Mouse (Mus musculus): Measurements from ENCODE around the gene Schip1. TPM values are rescaled to one million over a fixed set of nuclear protein-coding genes. Genes with fewer than 3 reads are reported as not detected.
A peak's percentile ranks its signal among the peaks of the same experiment; 100 is the strongest.

Schip1 gene
- polyA plus RNA-seq, 1 experiment: 10.6 TPM

- H3K4me1 ChIP-seq (ENCODE audit: control insufficient read depth, insufficient read depth, low read length): no peaks in the 10 kb centered on the region; the same call in 1 of the 2 replicates
- 54% methylated on average over 13 of the region's 13 CpGs for WGBS
- no peak overlapping the region for H3K27ac ChIP-seq (ENCODE audit: insufficient read depth, low read depth, low read length)
- no peak for TF ChIP-seq CTCF (conservative IDR thresholded peaks at IDR 0.05; ENCODE audit: insufficient read depth, insufficient read length, low read depth, low read length)
- TF ChIP-seq POLR2A (IDR thresholded peaks at IDR 0.05; ENCODE audit: low read depth, low read length): no peak
- H3K27me3 ChIP-seq (replicated peaks; ENCODE audit: control insufficient read depth, insufficient read depth, low read length): no peaks in the 10 kb centered on the region
- no peak overlapping the region for H3K4me3 ChIP-seq (ENCODE audit: insufficient read depth, low read depth, low read length)
- no peak for DNase-seq
- H3K36me3 ChIP-seq (ENCODE audit: control insufficient read depth, insufficient read depth, low read length): no peaks in the 10 kb centered on the region
These were observed 9.5 kb upstream of the Schip1 start for GRCm38 (mm10) chr3:68055071-68055470.

GRCm38 (mm10) chr3:68056373-68057275 is 8.0 kb upstream of the Schip1 start:
- TF ChIP-seq POLR2A (IDR thresholded peaks at IDR 0.05; ENCODE audit: low read depth, low read length) (no peak), CTCF (conservative IDR thresholded peaks at IDR 0.05; ENCODE audit: insufficient read depth, insufficient read length, low read depth, low read length) (peak; percentile 83)
- 39% methylated on average over 23 of the region's 23 CpGs for WGBS
- Histone ChIP-seq H3K27ac (ENCODE audit: insufficient read depth, low read depth, low read length) (peak overlapping the region; percentile 24; the same call in 1 of the 2 replicates), H3K4me1 (ENCODE audit: control insufficient read depth, insufficient read depth, low read length) (no peaks in the 10 kb centered on the region; the same call in 1 of the 2 replicates), H3K36me3 (ENCODE audit: control insufficient read depth, insufficient read depth, low read length) (no peaks in the 10 kb centered on the region), H3K27me3 (replicated peaks; ENCODE audit: control insufficient read depth, insufficient read depth, low read length) (no peaks in the 10 kb centered on the region), H3K4me3 (ENCODE audit: insufficient read depth, low read depth, low read length) (peak overlapping the region; percentile 53)
- peak; percentile 82 for DNase-seq

DNA sequence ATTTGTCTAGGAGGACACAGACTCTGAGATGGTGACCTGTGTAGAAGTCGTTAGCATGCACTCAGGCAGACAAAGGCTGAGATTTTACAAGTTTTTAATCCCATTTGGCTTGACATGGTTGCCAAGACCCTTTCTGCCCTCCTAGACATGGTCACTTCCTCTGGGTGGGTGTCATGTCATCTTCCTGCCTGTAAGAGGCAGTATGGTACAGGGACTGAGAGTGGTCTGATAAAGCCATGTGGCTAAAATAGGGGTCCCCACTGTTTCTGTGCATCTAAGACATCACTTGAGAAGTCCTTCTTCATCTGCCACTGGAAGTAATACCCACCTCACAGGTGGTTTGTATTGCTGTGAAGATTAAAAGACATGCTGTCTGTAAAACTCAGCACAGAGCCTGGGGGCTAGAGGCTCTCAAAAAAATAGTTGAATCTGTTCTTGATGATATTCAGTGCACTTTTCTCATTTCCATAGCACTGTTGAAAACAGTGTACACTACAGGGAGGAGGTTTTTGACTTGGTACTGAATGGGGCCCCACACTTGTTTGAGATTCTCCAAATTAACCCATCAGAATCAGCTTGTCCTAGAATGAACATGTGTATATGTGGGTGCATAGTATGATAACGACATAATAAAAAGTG is 5.3 kb upstream of the Schip1 start:
- Histone ChIP-seq H3K27me3 (replicated peaks; ENCODE audit: control insufficient read depth, insufficient read depth, low read length) (no peaks in the 10 kb centered on the region), H3K4me1 (ENCODE audit: control insufficient read depth, insufficient read depth, low read length) (no peaks in the 10 kb centered on the region; the same call in 1 of the 2 replicates), H3K4me3 (ENCODE audit: insufficient read depth, low read depth, low read length) (no peak overlapping the region), H3K27ac (ENCODE audit: insufficient read depth, low read depth, low read length) (no peak overlapping the region), H3K36me3 (ENCODE audit: control insufficient read depth, insufficient read depth, low read length) (no peaks in the 10 kb centered on the region)
- 56% methylated on average over 2 of the region's 2 CpGs for WGBS
- no peak for TF ChIP-seq POLR2A (IDR thresholded peaks at IDR 0.05; ENCODE audit: low read depth, low read length)
- peak; percentile 65; the same call in 1 of the 2 replicates for TF ChIP-seq CTCF (conservative IDR thresholded peaks at IDR 0.05; ENCODE audit: insufficient read depth, insufficient read length, low read depth, low read length)
- peak; percentile 34 for DNase-seq

GRCm38 (mm10) chr3:68071395-68072386 is 7.1 kb downstream of the Schip1 start:
- no peaks in the 10 kb centered on the region for H3K4me1 ChIP-seq (ENCODE audit: control insufficient read depth, insufficient read depth, low read length)
- DNase-seq: peak; percentile 10
- H3K36me3 ChIP-seq (ENCODE audit: control insufficient read depth, insufficient read depth, low read length): no peaks in the 10 kb centered on the region
- no peaks in the 10 kb centered on the region for H3K27me3 ChIP-seq (replicated peaks; ENCODE audit: control insufficient read depth, insufficient read depth, low read length)
- WGBS: 49% methylated on average over 9 of the region's 9 CpGs
- H3K27ac ChIP-seq (ENCODE audit: insufficient read depth, low read depth, low read length): no peak overlapping the region
- H3K4me3 ChIP-seq (ENCODE audit: insufficient read depth, low read depth, low read length): no peak overlapping the region
- TF ChIP-seq CTCF (conservative IDR thresholded peaks at IDR 0.05; ENCODE audit: insufficient read depth, insufficient read length, low read depth, low read length) (no peak), POLR2A (IDR thresholded peaks at IDR 0.05; ENCODE audit: low read depth, low read length) (no peak)

DNA sequence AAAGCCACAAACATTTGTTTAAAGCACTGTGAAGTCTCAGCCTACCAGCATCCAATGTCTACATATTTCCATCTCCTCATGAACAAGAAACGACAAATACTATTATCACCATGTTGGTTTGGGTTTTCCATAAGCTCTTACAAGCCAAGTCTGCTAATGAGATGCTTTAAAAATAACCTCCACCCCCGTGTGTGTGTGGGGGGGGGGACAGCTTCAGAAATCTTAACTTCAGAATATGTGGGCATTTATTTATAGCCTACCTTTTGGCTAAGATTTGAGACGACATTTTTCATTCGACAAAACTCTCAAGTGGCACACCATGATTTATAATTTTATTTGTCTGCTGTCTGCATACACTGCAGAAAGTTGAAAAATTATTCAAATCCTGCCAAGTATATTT is 12.8 kb downstream of the Schip1 start:
- 49% methylated on average over 4 of the region's 4 CpGs for WGBS
- no peaks in the 10 kb centered on the region for H3K4me1 ChIP-seq (ENCODE audit: control insufficient read depth, insufficient read depth, low read length)
- no peaks in the 10 kb centered on the region for H3K27me3 ChIP-seq (replicated peaks; ENCODE audit: control insufficient read depth, insufficient read depth, low read length)
- no peak for TF ChIP-seq POLR2A (IDR thresholded peaks at IDR 0.05; ENCODE audit: low read depth, low read length)
- H3K27ac ChIP-seq (ENCODE audit: insufficient read depth, low read depth, low read length): no peak overlapping the region
- no peak for DNase-seq
- no peak overlapping the region for H3K4me3 ChIP-seq (ENCODE audit: insufficient read depth, low read depth, low read length)
- no peaks in the 10 kb centered on the region for H3K36me3 ChIP-seq (ENCODE audit: control insufficient read depth, insufficient read depth, low read length)

DNA sequence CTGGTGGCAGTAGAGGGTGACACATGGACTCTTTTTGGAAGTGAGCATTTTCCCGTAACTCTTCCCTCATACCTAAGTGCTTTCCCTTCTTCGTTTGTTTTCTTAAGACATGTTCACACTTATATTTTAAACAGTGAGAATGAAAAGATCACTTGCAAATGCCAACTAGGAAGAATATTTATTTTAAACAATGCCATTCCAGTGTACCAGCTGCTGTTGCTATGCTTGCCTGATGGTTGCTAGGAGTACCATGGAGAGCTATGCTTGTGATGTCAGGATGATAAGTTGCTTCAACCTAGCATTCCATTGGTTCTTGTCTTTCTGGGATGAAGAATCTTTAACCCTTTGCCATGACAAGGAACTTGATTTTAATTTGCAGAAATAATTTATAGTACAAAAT is 20.4 kb downstream of the Schip1 start:
- TF ChIP-seq POLR2A (IDR thresholded peaks at IDR 0.05; ENCODE audit: low read depth, low read length) (no peak), CTCF (conservative IDR thresholded peaks at IDR 0.05; ENCODE audit: insufficient read depth, insufficient read length, low read depth, low read length) (no peak)
- Histone ChIP-seq H3K36me3 (ENCODE audit: control insufficient read depth, insufficient read depth, low read length) (no peaks in the 10 kb centered on the region), H3K27me3 (replicated peaks; ENCODE audit: control insufficient read depth, insufficient read depth, low read length) (no peaks in the 10 kb centered on the region), H3K4me1 (ENCODE audit: control insufficient read depth, insufficient read depth, low read length) (no peaks in the 10 kb centered on the region), H3K27ac (ENCODE audit: insufficient read depth, low read depth, low read length) (no peak overlapping the region), H3K4me3 (ENCODE audit: insufficient read depth, low read depth, low read length) (no peak overlapping the region)
- no peak for DNase-seq
- 93% methylated on average over 2 of the region's 2 CpGs for WGBS

Data from kidney, adult 2 months (tissue).